Mouse (Mus musculus) stomach, embryonic 15.5 days (tissue): ENCODE data around the gene Dusp8. TPM values are rescaled to one million over a fixed set of nuclear protein-coding genes. Genes with fewer than 3 reads are reported as not detected.

Source experiments
- ATAC-seq: fragments of 200-750 bp; cut with Nextera tagmentation; 2 replicates; pipeline ENCODE4 v1.8.0; 2017; ENCODE audit warnings: low read depth, moderate number of reproducible peaks, moderate TSS enrichment; ENCODE audit not compliant: insufficient read depth, low FRiP score
- H3K27ac ChIP-seq: fragments of 300-500 bp; sonication (generic); 2 replicates; pipeline ENCODE4 v1.5.1; 2015; ENCODE audit warnings: mild to moderate bottlenecking, inconsistent platforms
- H3K27me3 ChIP-seq: fragments of 300-500 bp; sonication (generic); replicated peaks from 2 replicates; pipeline ENCODE4 v1.6.1; 2015; ENCODE audit warnings: inconsistent platforms
- H3K36me3 ChIP-seq: fragments of 300-500 bp; sonication (generic); 2 replicates; pipeline ENCODE4 v1.6.1; 2015; ENCODE audit warnings: inconsistent platforms
- H3K4me1 ChIP-seq: fragments of 300-500 bp; sonication (generic); 2 replicates; pipeline ENCODE4 v1.6.1; 2015; ENCODE audit warnings: inconsistent platforms
- H3K4me2 ChIP-seq: fragments of 300-500 bp; sonication (generic); 2 replicates; pipeline ENCODE4 v1.6.1; 2015; ENCODE audit warnings: mild to moderate bottlenecking, inconsistent platforms
- H3K4me3 ChIP-seq: fragments of 300-500 bp; sonication (generic); replicated peaks from 2 replicates; pipeline ENCODE4 v1.5.1; 2015; ENCODE audit warnings: inconsistent platforms
- H3K9ac ChIP-seq: fragments of 300-500 bp; sonication (generic); 2 replicates; pipeline ENCODE4 v1.6.1; 2015; ENCODE audit warnings: inconsistent platforms
- H3K9me3 ChIP-seq: fragments of 300-500 bp; sonication (generic); 2 replicates; pipeline ENCODE4 v1.6.1; 2016; ENCODE audit warnings: inconsistent platforms
- WGBS: fragments of 180-500 bp; shearing (Covaris S2); methylation state at CpG from one replicate; pipeline ENCODE4 v1.1.7; 2015; 5-methylcytosine and 5-hydroxymethylcytosine counted together
- polyA plus RNA-seq: library from polyadenylated mRNA; unstranded; fragments of >200 nt; fragmentation: Nextera tagmentation; extraction: Ambion mirVana; gene quantifications from 2 replicates; pipeline ENCODE4 v1.2.1, GENCODE M21; 2015

Dusp8 gene
- polyA plus RNA-seq, 1 experiment from 2014 or later: 7.4 TPM

DNA sequence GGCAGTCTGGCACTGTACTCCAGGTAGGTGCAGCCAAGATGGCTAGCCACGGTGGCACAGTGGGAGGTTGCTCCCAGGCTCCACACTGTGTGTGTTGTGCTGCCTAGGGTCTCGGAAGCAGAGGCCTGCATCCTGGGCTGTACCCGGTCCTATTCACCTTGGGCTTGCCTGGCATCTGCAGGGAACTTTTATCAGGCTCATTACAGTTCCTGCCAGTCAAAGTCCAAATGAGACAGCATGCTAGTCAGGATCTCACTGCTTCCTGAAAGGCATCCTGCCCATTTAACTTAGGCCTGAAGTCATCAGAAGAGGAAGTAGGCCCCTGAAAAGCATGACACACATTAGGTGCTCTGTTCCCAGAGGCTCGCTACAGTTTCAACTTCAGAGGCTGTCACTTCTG is 27.2 kb downstream of the Dusp8 start:
- no peaks in the 10 kb centered on the region for H3K9me3 ChIP-seq
- H3K4me3 ChIP-seq: no peak overlapping the region
- no peak overlapping the region for H3K9ac ChIP-seq
- WGBS: 58% methylated on average over 4 of the region's 4 CpGs
- H3K36me3 ChIP-seq: no peaks in the 10 kb centered on the region
- no peaks in the 10 kb centered on the region for H3K4me1 ChIP-seq
- peaks cover 5% of the 10 kb centered on the region; the same call in 1 of the 2 replicates for H3K27me3 ChIP-seq
- H3K27ac ChIP-seq: no peak overlapping the region
- no peak overlapping the region for H3K4me2 ChIP-seq
- no peak for ATAC-seq

DNA sequence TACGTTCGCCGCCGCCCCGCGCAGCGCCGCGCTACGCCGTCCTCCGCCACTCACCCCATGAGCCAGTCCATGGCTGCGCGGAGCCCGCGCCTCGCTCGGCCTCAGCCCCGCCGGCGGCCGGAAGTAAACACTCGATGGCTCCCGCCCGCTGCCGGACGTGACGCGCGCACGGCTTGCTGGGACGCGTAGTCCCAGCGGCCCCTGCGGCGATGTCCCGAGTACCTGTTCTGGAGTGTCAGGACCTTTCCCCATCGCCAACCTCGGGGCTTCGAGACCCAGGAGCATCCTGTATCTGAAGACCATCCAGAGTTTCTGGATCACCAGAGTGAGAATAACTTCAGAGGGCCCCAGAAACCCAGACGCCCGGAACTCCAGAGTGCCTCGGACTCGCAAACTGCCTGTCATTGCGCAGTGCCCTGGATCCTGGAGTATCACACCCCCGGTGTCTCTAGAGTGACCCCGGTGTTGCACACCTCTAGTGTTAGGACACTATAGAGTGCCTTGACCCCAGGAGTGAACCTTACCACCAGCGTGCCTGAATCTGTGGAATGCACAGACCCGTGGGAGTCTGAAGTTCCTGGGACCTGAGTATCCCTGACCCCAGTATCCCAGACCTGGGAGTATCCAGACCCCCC is 34.6 kb downstream of the Dusp8 start, which contains the start of gene Mob2:
Gene Mob2, minus strand, starts transcription at position 135 of the 635 bp plus-strand sequence.
- Histone ChIP-seq H3K27me3 (no peaks in the 10 kb centered on the region), H3K4me2 (peak within 1 kb of the TSS; percentile 90), H3K4me1 (peaks cover 35% of the 10 kb centered on the region), H3K36me3 (no peaks in the 10 kb centered on the region), H3K27ac (peak within 1 kb of the TSS; percentile 76), H3K9me3 (no peaks in the 10 kb centered on the region), H3K9ac (peak within 1 kb of the TSS; percentile 97), H3K4me3 (peak within 1 kb of the TSS; percentile 98)
- under 1% methylated on average over 49 of the region's 49 CpGs for WGBS
- ATAC-seq: peak; percentile 92

DNA sequence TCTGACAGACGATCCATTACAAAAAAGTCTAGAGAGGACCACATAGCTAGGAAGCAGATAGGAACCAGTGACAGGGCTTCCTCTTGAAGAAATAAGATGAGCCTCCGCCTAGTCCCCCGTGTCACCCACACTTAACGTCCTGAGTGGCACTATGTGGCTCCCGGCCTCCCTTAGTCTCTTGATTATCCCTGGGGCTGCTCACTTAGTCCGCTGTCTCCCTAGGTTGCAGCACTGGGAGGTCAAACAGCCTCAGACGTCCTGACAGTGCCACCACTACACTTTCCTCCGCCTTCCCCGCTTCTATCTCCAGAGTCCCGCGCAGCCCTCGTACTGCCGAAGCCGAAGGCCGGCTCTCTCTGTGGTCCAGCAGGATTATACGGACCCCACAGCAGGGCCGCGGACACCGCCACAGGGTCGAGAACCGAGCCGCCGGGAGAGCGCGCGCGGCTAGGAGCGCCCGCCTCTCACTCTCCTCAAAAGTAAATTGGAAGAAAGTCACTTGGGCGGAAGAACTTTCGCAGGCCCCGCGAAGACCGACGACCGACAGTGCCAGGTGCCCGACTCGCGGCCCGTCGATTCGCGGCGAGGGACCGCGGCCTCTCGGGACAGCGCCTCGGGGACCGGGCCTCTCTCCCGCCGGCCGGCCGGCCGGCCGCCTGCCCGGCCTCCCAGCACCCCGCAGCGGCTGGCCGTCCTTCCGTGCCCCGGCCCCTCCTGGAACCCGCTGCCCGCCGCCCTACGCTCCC is 35.3 kb downstream of the Dusp8 start:
- Histone ChIP-seq H3K9me3 (no peaks in the 10 kb centered on the region), H3K4me1 (peaks cover 35% of the 10 kb centered on the region), H3K4me3 (peak overlapping the region; percentile 98), H3K36me3 (peaks cover 2% of the 10 kb centered on the region; the same call in 1 of the 2 replicates), H3K4me2 (peak overlapping the region; percentile 90), H3K27me3 (no peaks in the 10 kb centered on the region), H3K27ac (peak overlapping the region; percentile 76), H3K9ac (peak overlapping the region; percentile 97)
- ATAC-seq: no peak
- WGBS: under 1% methylated on average over 64 of the region's 66 CpGs

DNA sequence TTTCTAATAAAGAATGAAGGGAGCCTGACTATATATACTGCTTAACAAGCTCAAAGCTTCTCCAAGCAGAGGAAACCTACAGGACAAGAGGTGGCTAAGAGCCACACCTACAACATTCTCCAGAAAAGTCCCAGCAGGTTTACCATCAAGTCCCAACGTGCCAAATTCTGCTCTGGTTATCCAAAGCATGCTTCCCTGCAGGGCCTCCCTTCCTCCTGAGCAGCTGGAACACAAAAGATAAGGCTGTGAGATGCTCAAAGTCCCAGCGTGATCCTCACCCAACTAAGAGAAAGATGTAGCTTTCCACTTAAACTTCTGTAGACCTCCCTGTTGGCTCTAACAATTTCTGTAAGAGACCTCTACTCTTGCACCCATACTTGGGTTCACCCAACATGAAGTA is 36.6 kb downstream of the Dusp8 start:
- H3K36me3 ChIP-seq: peaks cover 6% of the 10 kb centered on the region; the same call in 1 of the 2 replicates
- H3K9me3 ChIP-seq: no peaks in the 10 kb centered on the region
- H3K27me3 ChIP-seq: no peaks in the 10 kb centered on the region
- peak overlapping the region; percentile 9; the same call in 1 of the 2 replicates for H3K4me2 ChIP-seq
- WGBS: 66% methylated on average over 2 of the region's 2 CpGs
- no peak for ATAC-seq
- no peak overlapping the region for H3K4me3 ChIP-seq
- H3K27ac ChIP-seq: no peak overlapping the region
- H3K4me1 ChIP-seq: peaks cover 35% of the 10 kb centered on the region
- H3K9ac ChIP-seq: no peak overlapping the region

DNA sequence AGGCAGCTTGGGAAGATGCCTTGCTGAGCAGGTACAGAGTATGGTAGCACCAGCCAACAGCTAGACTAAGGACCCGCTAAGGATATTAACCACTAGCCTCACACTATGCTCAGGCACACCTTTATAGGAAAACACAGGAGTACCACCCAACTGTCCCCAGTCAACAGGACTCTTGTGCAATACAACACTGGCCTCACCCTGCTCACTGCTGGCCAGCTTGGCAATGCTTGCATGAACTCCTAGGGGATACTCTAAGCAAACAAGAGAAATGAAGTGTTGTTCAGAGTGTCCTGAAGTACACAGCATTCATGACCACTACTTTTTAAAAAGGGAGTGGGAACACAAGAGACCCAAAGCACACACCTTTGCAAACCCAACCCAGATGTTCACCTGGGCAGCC is 38.5 kb downstream of the Dusp8 start:
- no peaks in the 10 kb centered on the region for H3K27me3 ChIP-seq
- ATAC-seq: no peak
- WGBS: 91% methylated on average over 1 of the region's 1 CpGs
- no peak overlapping the region for H3K9ac ChIP-seq
- H3K27ac ChIP-seq: no peak overlapping the region
- no peak overlapping the region for H3K4me3 ChIP-seq
- peaks cover 6% of the 10 kb centered on the region; the same call in 1 of the 2 replicates for H3K36me3 ChIP-seq
- H3K4me2 ChIP-seq: no peak overlapping the region
- no peaks in the 10 kb centered on the region for H3K9me3 ChIP-seq
- H3K4me1 ChIP-seq: peaks cover 35% of the 10 kb centered on the region

DNA sequence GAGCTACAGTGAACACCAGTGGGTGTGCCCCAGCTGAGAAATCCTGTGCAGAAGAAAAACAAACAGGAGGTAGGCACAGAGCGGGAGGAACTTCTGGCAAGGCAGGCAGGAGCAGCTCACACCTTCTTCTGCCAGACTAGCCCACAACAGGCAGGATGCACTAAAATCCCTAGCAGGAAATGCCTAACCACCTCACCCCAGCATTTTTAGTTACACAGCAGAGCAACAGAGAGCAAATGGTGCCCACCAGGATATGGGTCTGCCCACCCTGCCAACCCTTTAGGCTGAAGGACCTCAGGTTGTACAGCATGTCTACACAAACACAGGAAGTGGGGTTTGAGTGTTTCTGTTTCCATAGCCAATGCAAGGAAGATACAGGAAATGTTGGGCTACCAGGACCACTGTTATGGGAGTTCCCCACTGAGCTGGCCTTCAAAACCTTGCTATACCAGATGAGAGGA is 39.0 kb downstream of the Dusp8 start:
- Histone ChIP-seq H3K4me1 (peaks cover 30% of the 10 kb centered on the region), H3K9ac (no peak overlapping the region), H3K9me3 (no peaks in the 10 kb centered on the region), H3K27me3 (no peaks in the 10 kb centered on the region), H3K36me3 (peaks cover 6% of the 10 kb centered on the region; the same call in 1 of the 2 replicates), H3K4me2 (no peak overlapping the region), H3K4me3 (no peak overlapping the region), H3K27ac (peak overlapping the region; percentile 13; the same call in 1 of the 2 replicates)
- 67% methylated on average over 1 of the region's 1 CpGs for WGBS
- no peak for ATAC-seq

DNA sequence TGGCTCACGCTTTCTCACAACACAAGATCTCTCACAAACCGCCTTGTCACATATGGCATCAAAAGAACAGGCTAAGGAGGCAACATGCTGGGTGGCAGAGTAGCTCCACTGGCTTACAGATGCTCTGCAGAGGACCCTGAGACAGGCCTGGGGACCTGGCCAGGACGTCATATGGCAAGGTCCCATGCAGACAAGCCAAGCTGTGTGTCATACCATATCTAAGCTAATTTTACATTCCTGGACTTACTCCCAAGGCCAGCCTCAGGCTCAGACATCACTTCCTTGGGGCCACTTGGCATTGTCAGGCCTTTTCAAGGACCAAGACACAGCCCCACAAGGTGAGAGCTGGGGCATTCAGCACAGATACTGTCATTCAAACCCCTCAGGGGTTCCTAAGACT is 40.2 kb downstream of the Dusp8 start:
- peaks cover 6% of the 10 kb centered on the region; the same call in 1 of the 2 replicates for H3K36me3 ChIP-seq
- peaks cover 26% of the 10 kb centered on the region for H3K4me1 ChIP-seq
- H3K9me3 ChIP-seq: no peaks in the 10 kb centered on the region
- 93% methylated on average over 3 of the region's 3 CpGs for WGBS
- no peaks in the 10 kb centered on the region for H3K27me3 ChIP-seq
- no peak for ATAC-seq
- H3K4me3 ChIP-seq: no peak overlapping the region
- H3K4me2 ChIP-seq: no peak overlapping the region
- H3K9ac ChIP-seq: no peak overlapping the region
- H3K27ac ChIP-seq: no peak overlapping the region

DNA sequence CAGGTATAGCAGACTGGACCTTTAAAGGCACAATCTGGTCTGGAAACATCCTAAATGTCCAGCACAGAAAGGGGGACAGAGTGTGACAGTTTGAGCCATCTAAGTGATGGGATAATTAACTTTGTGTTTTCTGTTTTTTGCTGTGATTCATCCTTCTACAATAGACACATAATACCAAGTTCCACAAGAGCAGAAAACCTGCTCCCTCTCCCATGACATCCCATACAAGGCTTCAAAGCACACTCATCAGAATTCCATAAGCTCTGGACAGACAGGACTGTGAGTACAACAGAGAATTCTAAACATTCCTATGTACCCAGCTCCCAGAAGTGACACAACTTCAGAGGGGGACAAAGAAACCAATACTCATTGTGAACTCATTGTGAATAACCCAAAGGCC is 45.1 kb downstream of the Dusp8 start:
- H3K9me3 ChIP-seq: no peaks in the 10 kb centered on the region
- no peaks in the 10 kb centered on the region for H3K4me1 ChIP-seq
- H3K36me3 ChIP-seq: peaks cover 5% of the 10 kb centered on the region; the same call in 1 of the 2 replicates
- H3K27me3 ChIP-seq: no peaks in the 10 kb centered on the region
- ATAC-seq: no peak
- no peak overlapping the region for H3K27ac ChIP-seq
- H3K9ac ChIP-seq: no peak overlapping the region
- no peak overlapping the region for H3K4me2 ChIP-seq
- H3K4me3 ChIP-seq: no peak overlapping the region

DNA sequence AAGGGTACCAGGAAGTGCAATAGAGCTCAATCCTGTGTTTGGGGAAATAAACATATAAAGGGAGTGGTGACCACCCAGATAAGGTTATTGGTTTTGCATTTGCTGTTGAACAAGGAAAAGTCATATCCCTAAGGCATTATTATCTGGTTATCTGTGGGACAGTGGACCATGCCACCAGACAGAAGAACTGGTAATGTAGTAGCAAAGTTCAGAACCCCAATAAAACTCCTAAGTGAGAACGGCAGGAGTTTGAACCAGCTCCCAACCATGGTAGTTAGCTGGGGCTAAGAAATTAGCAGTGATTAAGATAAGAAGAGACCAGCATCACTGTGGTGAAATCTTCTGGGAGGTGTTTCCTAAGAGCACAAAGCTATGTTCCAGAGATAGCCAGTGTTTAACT is 49.7 kb downstream of the Dusp8 start:
- ATAC-seq: no peak; the same call in 1 of the 2 replicates
- peak overlapping the region; percentile 18; the same call in 1 of the 2 replicates for H3K27ac ChIP-seq

DNA sequence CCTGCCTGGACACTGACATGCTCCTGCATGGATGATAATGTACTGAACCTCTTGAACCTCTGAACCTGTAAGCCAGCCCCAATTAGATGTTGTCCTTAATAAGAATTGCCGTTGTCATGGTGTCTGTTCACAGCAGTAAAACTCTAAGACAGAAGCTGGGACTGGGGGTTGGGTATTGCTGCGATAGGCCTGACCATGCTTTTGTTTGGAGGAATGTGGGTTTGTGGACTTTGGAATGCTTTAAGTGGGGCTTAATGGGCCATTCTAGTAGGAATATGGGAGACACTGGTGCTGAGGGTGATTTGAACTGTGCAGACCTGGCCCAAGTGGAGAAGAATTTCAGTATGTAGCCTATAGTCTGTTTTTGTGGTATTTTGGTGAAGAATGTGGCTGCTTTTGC is 50.3 kb downstream of the Dusp8 start:
- no peaks in the 10 kb centered on the region for H3K9me3 ChIP-seq
- H3K9ac ChIP-seq: no peak overlapping the region
- no peaks in the 10 kb centered on the region for H3K27me3 ChIP-seq
- H3K4me1 ChIP-seq: no peaks in the 10 kb centered on the region
- 55% methylated on average over 2 of the region's 2 CpGs for WGBS
- no peak overlapping the region for H3K27ac ChIP-seq
- no peak overlapping the region for H3K4me3 ChIP-seq
- no peak for ATAC-seq
- no peaks in the 10 kb centered on the region for H3K36me3 ChIP-seq
- H3K4me2 ChIP-seq: no peak overlapping the region

More for the DNA sequence above, 49.7 kb downstream of the Dusp8 start:
- no peaks in the 10 kb centered on the region for H3K4me1 ChIP-seq
- no peaks in the 10 kb centered on the region for H3K36me3 ChIP-seq
- no peaks in the 10 kb centered on the region for H3K27me3 ChIP-seq
- no peak overlapping the region for H3K4me2 ChIP-seq
- no peak overlapping the region for H3K4me3 ChIP-seq
- H3K9ac ChIP-seq: no peak overlapping the region
- WGBS: 68% methylated on average over 1 of the region's 1 CpGs
- no peaks in the 10 kb centered on the region for H3K9me3 ChIP-seq

DNA sequence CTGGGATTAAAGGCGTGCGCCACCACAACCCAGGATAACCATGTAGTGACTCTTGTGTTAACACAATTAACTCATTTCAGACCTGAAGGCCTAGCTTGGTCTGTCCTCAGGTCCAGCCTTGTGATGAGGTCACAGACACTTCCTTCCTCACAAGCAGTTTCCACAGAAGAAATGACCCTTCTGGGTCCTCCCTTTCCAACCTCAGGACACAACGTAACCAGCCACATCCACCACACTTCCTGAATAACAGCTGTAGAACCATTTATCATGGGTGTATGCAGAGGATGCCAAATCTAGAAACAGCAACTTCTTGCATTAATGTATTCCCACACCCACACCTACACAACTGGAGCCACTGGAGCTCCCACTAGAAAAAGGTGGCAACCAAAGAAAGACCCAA is 54.9 kb downstream of the Dusp8 start:
- Histone ChIP-seq H3K4me1 (no peaks in the 10 kb centered on the region), H3K4me2 (no peak overlapping the region), H3K36me3 (no peaks in the 10 kb centered on the region), H3K9ac (no peak overlapping the region), H3K9me3 (no peaks in the 10 kb centered on the region), H3K4me3 (no peak overlapping the region), H3K27ac (no peak overlapping the region), H3K27me3 (no peaks in the 10 kb centered on the region)
- no peak for ATAC-seq
- 82% methylated on average over 3 of the region's 3 CpGs for WGBS

DNA sequence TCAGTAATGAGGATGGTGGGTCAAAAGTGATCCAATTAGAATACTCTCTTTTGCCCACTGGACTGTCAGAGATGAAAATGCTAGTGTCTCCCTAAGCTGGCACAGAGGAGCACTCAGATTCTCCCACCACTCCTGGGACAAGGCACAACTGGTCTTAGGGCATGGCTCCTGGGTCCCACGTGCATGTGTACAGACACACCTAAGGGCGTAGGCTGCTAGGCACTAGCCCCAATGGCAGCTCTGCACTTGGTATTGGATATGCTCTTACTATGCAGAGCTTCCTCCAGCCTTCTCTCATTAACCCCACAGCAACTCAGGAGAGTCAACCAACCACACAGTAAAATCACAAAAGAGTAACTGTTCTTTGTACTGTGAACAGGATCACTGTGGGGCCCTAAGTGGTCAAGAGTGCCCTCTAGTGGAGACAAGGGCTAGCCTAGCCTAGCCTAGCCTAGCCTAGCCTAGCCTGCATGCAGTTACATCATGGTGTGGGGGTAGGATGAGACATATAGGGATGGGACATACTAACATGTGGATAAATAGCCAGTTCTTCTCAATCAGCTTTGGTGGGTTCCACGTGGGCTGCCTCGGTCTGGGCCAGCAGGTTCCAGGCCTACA is 58.0 kb downstream of the Dusp8 start:
- H3K9ac ChIP-seq: no peak overlapping the region
- no peak overlapping the region for H3K4me3 ChIP-seq
- no peaks in the 10 kb centered on the region for H3K36me3 ChIP-seq
- no peaks in the 10 kb centered on the region for H3K27me3 ChIP-seq
- peak; percentile 79 for ATAC-seq
- peaks cover 4% of the 10 kb centered on the region; the same call in 1 of the 2 replicates for H3K4me1 ChIP-seq
- no peak overlapping the region for H3K4me2 ChIP-seq
- no peaks in the 10 kb centered on the region for H3K9me3 ChIP-seq
- WGBS: 81% methylated on average over 4 of the region's 4 CpGs
- no peak overlapping the region for H3K27ac ChIP-seq
